Mouse (Mus musculus) stomach, embryonic 15.5 days (tissue): ENCODE data around the gene Bmi1. TPM values are rescaled to one million over a fixed set of nuclear protein-coding genes. Genes with fewer than 3 reads are reported as not detected.

Experiments
- ATAC-seq: fragments of 200-750 bp; cut with Nextera tagmentation; 2 replicates; pipeline ENCODE4 v1.8.0; 2017; ENCODE audit warnings: low read depth, moderate number of reproducible peaks, moderate TSS enrichment; ENCODE audit not compliant: insufficient read depth, low FRiP score
- H3K27ac ChIP-seq: fragments of 300-500 bp; sonication (generic); 2 replicates; pipeline ENCODE4 v1.5.1; 2015; ENCODE audit warnings: mild to moderate bottlenecking, inconsistent platforms
- H3K27me3 ChIP-seq: fragments of 300-500 bp; sonication (generic); replicated peaks from 2 replicates; pipeline ENCODE4 v1.6.1; 2015; ENCODE audit warnings: inconsistent platforms
- H3K36me3 ChIP-seq: fragments of 300-500 bp; sonication (generic); 2 replicates; pipeline ENCODE4 v1.6.1; 2015; ENCODE audit warnings: inconsistent platforms
- H3K4me1 ChIP-seq: fragments of 300-500 bp; sonication (generic); 2 replicates; pipeline ENCODE4 v1.6.1; 2015; ENCODE audit warnings: inconsistent platforms
- H3K4me2 ChIP-seq: fragments of 300-500 bp; sonication (generic); 2 replicates; pipeline ENCODE4 v1.6.1; 2015; ENCODE audit warnings: mild to moderate bottlenecking, inconsistent platforms
- H3K4me3 ChIP-seq: fragments of 300-500 bp; sonication (generic); replicated peaks from 2 replicates; pipeline ENCODE4 v1.5.1; 2015; ENCODE audit warnings: inconsistent platforms
- H3K9ac ChIP-seq: fragments of 300-500 bp; sonication (generic); 2 replicates; pipeline ENCODE4 v1.6.1; 2015; ENCODE audit warnings: inconsistent platforms
- H3K9me3 ChIP-seq: fragments of 300-500 bp; sonication (generic); 2 replicates; pipeline ENCODE4 v1.6.1; 2016; ENCODE audit warnings: inconsistent platforms
- WGBS: fragments of 180-500 bp; shearing (Covaris S2); methylation state at CpG from one replicate; pipeline ENCODE4 v1.1.7; 2015; 5-methylcytosine and 5-hydroxymethylcytosine counted together
- polyA plus RNA-seq: library from polyadenylated mRNA; unstranded; fragments of >200 nt; fragmentation: Nextera tagmentation; extraction: Ambion mirVana; gene quantifications from 2 replicates; pipeline ENCODE4 v1.2.1, GENCODE M21; 2015

The Bmi1 gene
- polyA plus RNA-seq, 1 experiment from 2014 or later, result 20.9 TPM

DNA sequence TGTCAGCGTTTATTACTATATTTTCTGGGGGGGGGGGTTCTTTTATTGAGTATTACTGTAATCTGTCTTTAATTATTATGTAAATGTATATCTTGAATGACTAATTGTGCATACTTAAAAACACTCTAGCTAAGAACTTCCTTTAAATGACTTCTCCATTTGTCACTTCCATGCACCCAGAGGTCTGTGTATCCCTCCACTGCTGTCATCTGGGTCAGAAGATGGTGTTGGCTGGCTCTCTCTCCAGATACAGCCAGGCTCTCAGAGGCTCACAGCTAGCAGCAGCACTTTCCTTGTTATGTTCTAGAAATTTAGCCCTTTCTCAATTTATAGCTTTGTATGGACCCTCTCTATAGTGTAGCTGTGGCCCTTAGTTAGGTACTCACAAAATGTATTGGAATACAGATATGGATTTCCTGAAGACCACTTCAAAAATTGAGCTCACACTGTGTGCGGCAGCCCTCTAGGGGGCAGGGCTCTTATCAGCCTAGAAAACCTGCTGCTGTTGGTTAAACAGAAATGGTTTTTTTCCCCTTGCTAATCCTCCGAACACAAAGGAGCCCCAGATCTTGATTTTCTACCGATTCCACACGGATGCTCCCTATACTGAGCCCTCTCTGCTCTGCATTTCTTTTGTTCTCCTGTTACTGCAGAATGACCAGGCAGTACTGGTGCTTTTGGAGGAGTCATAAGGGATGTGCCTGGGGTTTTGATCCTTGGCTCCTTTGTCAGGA, 57.7 kb downstream of the Bmi1 start:
- no peaks in the 10 kb centered on the region for H3K4me1 ChIP-seq
- no peak for ATAC-seq

More for the DNA sequence above, 57.7 kb downstream of the Bmi1 start:
- no peaks in the 10 kb centered on the region for H3K9me3 ChIP-seq
- no peak overlapping the region for H3K4me2 ChIP-seq
- 40% methylated on average over 5 of the region's 5 CpGs for WGBS
- H3K27me3 ChIP-seq, result no peaks in the 10 kb centered on the region
- no peak overlapping the region for H3K9ac ChIP-seq
- H3K4me3 ChIP-seq, result no peak overlapping the region
- no peaks in the 10 kb centered on the region for H3K36me3 ChIP-seq
- H3K27ac ChIP-seq, result no peak overlapping the region

Other genes with a start within 250 kb of the Bmi1 start
- 197 and 236 TPM in 2 replicates for gene Commd3, start 4.6 kb upstream of the Bmi1 start, polyA plus RNA-seq
- 0.06 and 0.12 TPM in 2 replicates for gene Spag6, start 17.0 kb downstream of the Bmi1 start, polyA plus RNA-seq